Mouse (Mus musculus) myocyte (in vitro differentiated cells): ENCODE data around the gene Pcgf6. TPM values are rescaled to one million over a fixed set of nuclear protein-coding genes. Genes with fewer than 3 reads are reported as not detected.
"Not testable (repeated sequence)": the region's sequence is repeated elsewhere in the genome, so short reads cannot be mapped to it uniquely, and the experiment has no call there.

ENCODE experiments used
- H3K27me3 ChIP-seq: one replicate; pipeline ENCODE4 v1.6.1; 2011; ENCODE audit not compliant: control insufficient read depth, insufficient read depth, insufficient read length
- H3K36me3 ChIP-seq: one replicate; pipeline ENCODE4 v1.6.1; 2011; ENCODE audit not compliant: control insufficient read depth, insufficient read depth
- H3K4me2 ChIP-seq: one replicate; pipeline ENCODE4 v1.6.1; 2011; ENCODE audit warnings: low read depth, control low read depth
- H3K4me3 ChIP-seq: one replicate; pipeline ENCODE4 v1.5.1; 2011; ENCODE audit warnings: mild to moderate bottlenecking, control low read depth, moderate library complexity
- H3K79me2 ChIP-seq: one replicate; pipeline ENCODE4 v1.6.1; 2011; ENCODE audit not compliant: control insufficient read depth, insufficient read depth
- H3ac ChIP-seq: one replicate; pipeline ENCODE4 v1.6.1; 2011; ENCODE audit not compliant: control insufficient read depth, insufficient read length
- CEBPB ChIP-seq: IDR thresholded peaks from 2 replicates; pipeline ENCODE4 v1.6.1; 2011; ENCODE audit warnings: mild to moderate bottlenecking, moderate library complexity; ENCODE audit not compliant: poor library complexity, insufficient read depth, severe bottlenecking
- E2F4 ChIP-seq: IDR thresholded peaks from one replicate; pipeline ENCODE4 v1.6.1; 2011; ENCODE audit warnings: mild to moderate bottlenecking, control low read depth, moderate library complexity; ENCODE audit not compliant: insufficient read depth
- MAX ChIP-seq: IDR thresholded peaks from one replicate; pipeline ENCODE4 v1.6.1; 2011; ENCODE audit warnings: low read depth, mild to moderate bottlenecking, control low read depth
- MYOD1 ChIP-seq, 3 experiments: IDR thresholded peaks; one replicate each; pipeline ENCODE4 v1.6.1; 2011; ENCODE audit warnings: control low read depth in 2 of 3, low read depth in 2 of 3, mild to moderate bottlenecking in 2 of 3, moderate library complexity in 1 of 3; ENCODE audit not compliant: insufficient read length in 2 of 3, control insufficient read depth in 1 of 3
- MYOG ChIP-seq, 3 experiments: IDR thresholded peaks; one replicate each; pipeline ENCODE4 v1.6.1; 2011; ENCODE audit warnings: control low read depth in 2 of 3, low read depth in 2 of 3, mild to moderate bottlenecking in 2 of 3; ENCODE audit not compliant: insufficient read length in 2 of 3, control insufficient read depth in 1 of 3, insufficient read depth in 1 of 3
- POLR2A ChIP-seq: IDR thresholded peaks from one replicate; pipeline ENCODE4 v1.6.1; 2011; ENCODE audit warnings: low read depth, mild to moderate bottlenecking, control low read depth, moderate library complexity; ENCODE audit not compliant: insufficient read length
- POLR2AphosphoS2 ChIP-seq: IDR thresholded peaks from one replicate; pipeline ENCODE4 v1.6.1; 2011; ENCODE audit warnings: low read depth, control low read depth; ENCODE audit not compliant: insufficient read length
- REST ChIP-seq: IDR thresholded peaks from one replicate; pipeline ENCODE4 v1.6.1; 2011; ENCODE audit warnings: mild to moderate bottlenecking, control low read depth, moderate library complexity; ENCODE audit not compliant: insufficient read depth, insufficient read length
- SRF ChIP-seq: IDR thresholded peaks from one replicate; pipeline ENCODE4 v1.6.1; 2011; ENCODE audit warnings: low read depth; ENCODE audit not compliant: control insufficient read depth, insufficient read length
- TCF12 ChIP-seq: IDR thresholded peaks from one replicate; pipeline ENCODE4 v1.6.1; 2011; ENCODE audit warnings: mild to moderate bottlenecking, control low read depth; ENCODE audit not compliant: poor library complexity, insufficient read depth, severe bottlenecking
- TCF3 ChIP-seq: IDR thresholded peaks from one replicate; pipeline ENCODE4 v1.6.1; 2011; ENCODE audit warnings: low read depth, control low read depth; ENCODE audit not compliant: insufficient read length
- USF1 ChIP-seq: IDR thresholded peaks from one replicate; pipeline ENCODE4 v1.6.1; 2011; ENCODE audit warnings: low read depth, mild to moderate bottlenecking, control low read depth, moderate library complexity
- polyA plus RNA-seq: library from polyadenylated mRNA; unstranded; fragments of >200 nt; fragmentation: generic; extraction: Trizol; gene quantifications from one replicate; pipeline ENCODE4 v1.2.1, GENCODE M21; 2012; ENCODE audit warnings: missing spikeins

The Pcgf6 gene
- polyA plus RNA-seq, 1 experiment = 5.6 TPM

GRCm38 (mm10) chr19:46999753-47000152, 51.0 kb downstream of the Pcgf6 start:
- Histone ChIP-seq H3ac (no peak overlapping the region), H3K27me3 (peaks cover 14% of the 10 kb centered on the region), H3K79me2 (no peaks in the 10 kb centered on the region), H3K36me3 (no peaks in the 10 kb centered on the region), H3K4me2 (no peak overlapping the region), H3K4me3 (no peak overlapping the region)
- TF ChIP-seq POLR2A (no peak), REST (no peak), E2F4 (no peak), MYOG (IDR thresholded peaks at IDR 0.05; ENCODE audit: control insufficient read depth in 1 of 3, insufficient read depth in 1 of 3, insufficient read length in 2 of 3, low read depth in 2 of 3) (no peak), POLR2AphosphoS2 (no peak), TCF12 (no peak), MAX (no peak), CEBPB (no peak), SRF (no peak), USF1 (no peak), TCF3 (no peak), MYOD1 (IDR thresholded peaks at IDR 0.05; ENCODE audit: control insufficient read depth in 1 of 3, insufficient read length in 2 of 3, low read depth in 2 of 3) (no peak)

- no peak overlapping the region for H3ac ChIP-seq
- TF ChIP-seq MAX = no peak
Observed at GRCm38 (mm10) chr19:46998953-46999352, 51.8 kb downstream of the Pcgf6 start.

GRCm38 (mm10) chr19:46998168-46998870, 52.4 kb downstream of the Pcgf6 start:
- Histone ChIP-seq H3K27me3 (peaks cover 9% of the 10 kb centered on the region), H3K36me3 (no peaks in the 10 kb centered on the region), H3ac (no peak overlapping the region), H3K79me2 (no peaks in the 10 kb centered on the region), H3K4me2 (no peak overlapping the region), H3K4me3 (no peak overlapping the region)
- TF ChIP-seq REST (no peak), MYOG (IDR thresholded peaks at IDR 0.05; ENCODE audit: control insufficient read depth in 1 of 3, insufficient read depth in 1 of 3, insufficient read length in 2 of 3, low read depth in 2 of 3) (no peak), E2F4 (no peak), USF1 (no peak), MAX (no peak), SRF (no peak)

More at GRCm38 (mm10) chr19:46998953-46999352, 51.8 kb downstream of the Pcgf6 start:
- no peak overlapping the region for H3K4me3 ChIP-seq
- no peaks in the 10 kb centered on the region for H3K36me3 ChIP-seq
- H3K27me3 ChIP-seq = peaks cover 14% of the 10 kb centered on the region
- H3K4me2 ChIP-seq = no peak overlapping the region
- no peaks in the 10 kb centered on the region for H3K79me2 ChIP-seq

GRCm38 (mm10) chr19:46996095-46996494, 54.6 kb downstream of the Pcgf6 start:
- TF ChIP-seq CEBPB (no peak), USF1 (no peak), SRF (no peak), MYOG (IDR thresholded peaks at IDR 0.05; ENCODE audit: control insufficient read depth in 1 of 3, insufficient read depth in 1 of 3, insufficient read length in 2 of 3, low read depth in 2 of 3) (no peak), TCF12 (no peak), E2F4 (no peak), POLR2A (no peak)
- H3K27me3 ChIP-seq = no peaks in the 10 kb centered on the region
- no peak overlapping the region for H3K4me3 ChIP-seq
- H3K79me2 ChIP-seq = no peaks in the 10 kb centered on the region
- H3K36me3 ChIP-seq = no peaks in the 10 kb centered on the region
- H3K4me2 ChIP-seq = no peak overlapping the region
- H3ac ChIP-seq = no peak overlapping the region

- not testable (repeated sequence) for H3ac ChIP-seq, H3K27me3 ChIP-seq, H3K79me2 ChIP-seq, H3K36me3 ChIP-seq, H3K4me3 ChIP-seq, H3K4me2 ChIP-seq
Observed at GRCm38 (mm10) chr19:46992329-46992728, 58.4 kb downstream of the Pcgf6 start.

- no peak overlapping the region for H3ac ChIP-seq
- H3K27me3 ChIP-seq = no peaks in the 10 kb centered on the region
- no peaks in the 10 kb centered on the region for H3K36me3 ChIP-seq
- TF ChIP-seq TCF12 (no peak), REST (no peak), POLR2AphosphoS2 (no peak), CEBPB (no peak), POLR2A (no peak), E2F4 (no peak), TCF3 (no peak), MYOG (IDR thresholded peaks at IDR 0.05; ENCODE audit: control insufficient read depth in 1 of 3, insufficient read depth in 1 of 3, insufficient read length in 2 of 3, low read depth in 2 of 3) (no peak)
- H3K4me3 ChIP-seq = no peak overlapping the region
- no peak overlapping the region for H3K4me2 ChIP-seq
- H3K79me2 ChIP-seq = no peaks in the 10 kb centered on the region
Observed at GRCm38 (mm10) chr19:46991145-46991544, 59.6 kb downstream of the Pcgf6 start.

- H3ac ChIP-seq, H3K4me2 ChIP-seq, H3K4me3 ChIP-seq, H3K79me2 ChIP-seq, H3K27me3 ChIP-seq, H3K36me3 ChIP-seq: not testable (repeated sequence)
Observed at GRCm38 (mm10) chr19:46990625-46991024, 60.1 kb downstream of the Pcgf6 start.
